Mouse (Mus musculus) spleen, postnatal 36 days (tissue): ENCODE data around the gene Ucp1.
"Not testable (repeated sequence)": the region's sequence is repeated elsewhere in the genome, so short reads cannot be mapped to it uniquely, and the experiment has no call there.

Source experiments
- DNase-seq, 2 experiments: peaks; one replicate each; pipeline ENCODE4 v3.0.0; 2022; ENCODE audit warnings: low spot score in 2 of 2, mixed read lengths in 1 of 2

The Ucp1 gene

DNA sequence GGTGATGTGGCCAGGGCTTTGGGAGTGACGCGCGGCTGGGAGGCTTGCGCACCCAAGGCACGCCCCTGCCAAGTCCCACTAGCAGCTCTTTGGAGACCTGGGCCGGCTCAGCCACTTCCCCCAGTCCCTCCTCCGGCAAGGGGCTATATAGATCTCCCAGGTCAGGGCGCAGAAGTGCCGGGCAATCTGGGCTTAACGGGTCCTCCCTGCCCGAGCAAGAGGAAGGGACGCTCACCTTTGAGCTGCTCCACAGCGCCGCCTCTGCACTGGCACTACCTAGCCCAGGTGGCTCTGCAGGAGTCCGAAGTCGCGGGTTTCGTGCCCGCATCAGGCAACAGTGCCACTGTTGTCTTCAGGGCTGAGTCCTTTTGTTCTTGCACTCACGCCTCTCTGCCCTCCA is at the start of gene Ucp1:
Gene Ucp1, plus strand, starts transcription at position 177 of the 400 bp plus-strand sequence.
- DNase-seq = no peak

DNA sequence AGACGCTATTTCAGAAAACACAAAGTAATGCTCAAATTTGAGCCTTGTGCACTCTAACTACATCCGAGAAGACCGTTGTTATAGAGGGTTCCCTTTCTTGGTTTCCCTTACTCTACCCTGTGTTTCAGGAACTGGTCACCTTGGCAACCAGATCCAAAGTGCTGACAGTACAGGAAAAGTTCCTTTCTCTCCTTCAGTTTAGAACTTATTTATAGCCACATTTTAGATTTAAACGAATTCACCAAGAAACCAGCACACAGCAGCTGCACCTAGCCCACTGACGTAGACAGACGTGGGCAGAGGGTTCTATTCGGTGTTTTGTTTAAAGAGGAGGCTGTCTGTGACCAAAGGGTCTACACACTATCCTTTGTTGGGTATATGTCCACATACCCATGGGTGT is 46.0 kb upstream of the Ucp1 start:
- DNase-seq = no peak

DNA sequence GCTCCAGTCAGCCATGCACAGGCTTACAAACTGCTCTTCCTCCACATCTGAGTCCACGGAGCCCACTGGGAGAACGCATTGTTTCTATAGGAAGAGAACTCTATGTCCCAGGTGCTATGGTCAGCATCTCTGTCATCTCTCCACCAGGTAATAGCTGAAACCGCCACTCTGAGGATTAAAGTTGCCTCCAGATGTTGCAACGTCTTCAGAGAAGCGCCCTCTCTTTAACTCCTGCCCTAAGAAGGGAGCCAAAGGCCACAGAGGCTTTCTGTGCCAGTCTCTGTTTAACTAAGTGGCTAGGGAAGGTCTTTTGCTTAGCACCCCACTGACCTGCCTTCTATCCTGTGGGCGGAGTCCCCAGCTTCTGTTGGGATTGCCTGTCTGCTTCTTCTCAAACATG is 39.3 kb upstream of the Ucp1 start:
- no peak for DNase-seq

DNA sequence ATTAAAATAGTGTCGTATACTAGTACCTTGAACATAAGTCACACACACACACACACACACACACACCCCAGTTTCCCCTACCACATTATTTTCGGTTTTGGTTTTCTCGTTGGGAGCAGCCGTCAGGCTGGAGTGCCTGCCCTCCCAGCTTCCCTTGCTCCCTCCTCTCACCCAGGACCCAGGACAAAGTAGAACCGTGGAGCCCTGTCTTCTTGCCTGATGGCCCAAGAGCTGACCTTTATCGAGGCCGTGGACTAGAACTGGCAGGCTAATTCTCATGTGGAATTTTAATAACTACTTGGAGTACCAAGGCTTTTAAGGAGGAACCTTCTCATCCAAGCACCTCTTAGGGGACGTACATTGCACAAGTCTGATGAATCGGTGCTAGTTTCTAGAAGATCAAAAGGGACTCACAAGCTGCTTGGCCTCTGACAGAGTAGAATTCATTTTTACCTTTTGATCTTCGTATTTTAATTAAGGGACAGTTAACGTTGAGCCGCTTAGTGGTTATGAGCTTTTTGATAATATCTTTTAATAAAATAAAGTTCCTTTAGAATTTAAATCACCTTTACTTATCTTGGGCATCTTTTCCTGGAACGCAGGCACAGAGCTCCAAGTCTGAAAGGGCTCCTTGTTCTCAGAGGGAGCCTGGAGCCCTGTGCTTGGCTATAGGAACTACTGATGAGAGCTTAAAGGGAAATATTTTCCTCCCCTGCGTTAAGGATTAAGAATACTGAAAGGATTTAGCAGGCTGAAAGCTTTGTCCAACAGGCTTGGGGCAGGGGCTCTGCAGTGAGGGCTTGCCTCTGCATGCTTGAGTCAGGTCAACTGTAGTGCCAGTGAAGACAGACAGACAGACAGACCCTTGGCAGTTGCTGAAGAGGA is 38.5 kb upstream of the Ucp1 start:
- DNase-seq = no peak

DNA sequence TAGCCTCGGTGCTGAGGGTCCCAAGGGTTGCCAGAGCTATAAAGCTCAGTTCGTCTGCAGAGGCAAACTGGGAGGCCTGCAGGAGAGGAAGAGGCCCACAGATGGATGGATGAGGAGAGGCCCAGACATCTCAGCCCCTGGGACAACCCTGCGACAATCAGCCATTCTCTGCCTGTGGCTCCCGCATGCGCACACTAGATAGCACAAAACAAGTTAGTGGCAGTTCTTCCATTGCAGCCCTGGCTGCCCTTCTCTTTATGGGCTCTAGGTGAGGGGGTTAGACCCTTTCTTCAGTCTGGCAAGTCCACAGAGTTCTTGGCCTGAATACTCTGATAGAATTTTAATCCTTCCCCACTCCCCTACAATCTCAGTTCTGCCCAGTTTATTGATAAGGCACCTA is 37.4 kb upstream of the Ucp1 start:
- no peak for DNase-seq

DNA sequence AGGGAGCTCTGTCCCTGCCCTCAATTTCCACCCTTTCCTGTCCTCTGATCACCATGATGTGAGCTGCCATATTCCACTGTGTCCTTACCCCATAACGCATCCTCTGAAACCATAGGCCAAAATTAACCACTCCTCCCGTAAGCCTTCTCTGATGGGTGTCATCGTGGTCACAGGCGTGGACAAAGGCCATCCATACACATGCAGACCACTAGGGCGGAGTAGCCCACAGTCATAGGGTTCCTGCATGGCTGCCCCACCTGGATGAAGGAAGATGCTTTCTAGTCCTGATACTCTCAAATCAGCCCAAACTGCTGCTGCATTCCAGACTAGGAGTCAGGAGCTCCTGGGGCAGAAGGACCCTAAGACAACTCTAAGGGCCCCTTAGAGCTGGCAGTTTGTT is 32.5 kb upstream of the Ucp1 start:
- DNase-seq = no peak

DNA sequence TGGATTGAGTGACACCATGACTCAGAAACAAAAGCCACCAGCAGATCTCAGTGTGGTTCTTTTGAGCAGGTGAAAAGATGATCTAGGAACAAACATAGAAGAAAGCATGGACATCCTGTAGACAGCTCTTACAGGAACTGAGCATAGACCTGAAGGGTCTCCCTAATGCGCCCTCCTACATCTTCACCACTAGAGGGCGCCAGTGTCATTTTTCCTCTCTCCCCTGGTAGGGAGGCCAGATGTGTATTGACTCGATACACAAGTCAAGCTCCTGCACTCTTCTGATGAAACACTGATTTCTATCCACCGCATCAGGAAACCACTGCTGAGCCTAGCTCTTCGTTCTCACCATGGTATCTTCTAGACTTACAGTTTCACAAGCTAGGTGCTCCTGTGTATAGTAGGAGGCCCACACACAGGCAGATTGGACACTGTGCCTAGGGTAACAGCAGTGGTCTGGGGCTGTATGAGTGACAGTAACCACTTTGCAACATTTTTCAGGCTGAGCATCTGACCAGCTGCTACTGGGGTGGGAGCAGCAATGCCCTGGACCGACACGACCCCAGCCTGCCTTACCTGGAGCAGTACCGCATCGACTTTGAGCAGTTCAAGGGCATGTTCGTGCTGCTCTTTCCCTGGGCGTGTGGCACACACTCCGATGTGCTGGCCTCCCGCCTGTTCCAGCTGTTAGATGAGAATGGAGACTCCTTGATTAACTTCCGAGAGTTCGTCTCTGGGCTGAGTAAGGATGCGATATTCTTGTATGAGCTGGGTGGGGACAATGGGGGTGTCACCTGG is 29.5 kb upstream of the Ucp1 start:
- DNase-seq = peak; percentile 37 to 39

DNA sequence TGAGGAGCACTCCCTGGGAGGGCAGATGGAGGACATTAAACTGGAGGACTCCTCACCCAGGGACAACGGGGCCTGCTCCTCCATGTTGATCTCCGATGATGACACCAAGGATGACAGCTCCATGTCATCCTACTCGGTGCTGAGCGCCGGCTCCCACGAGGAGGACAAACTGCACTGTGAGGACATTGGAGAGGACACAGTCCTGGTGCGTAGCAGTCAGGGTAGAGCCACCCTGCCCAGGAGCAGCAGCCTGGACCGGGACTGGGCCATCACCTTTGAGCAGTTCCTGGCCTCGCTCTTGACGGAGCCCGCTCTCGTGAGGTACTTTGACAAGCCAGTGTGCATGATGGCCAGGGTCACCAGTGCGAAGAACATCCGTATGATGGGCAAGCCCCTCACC is 19.0 kb upstream of the Ucp1 start:
- no peak for DNase-seq

DNA sequence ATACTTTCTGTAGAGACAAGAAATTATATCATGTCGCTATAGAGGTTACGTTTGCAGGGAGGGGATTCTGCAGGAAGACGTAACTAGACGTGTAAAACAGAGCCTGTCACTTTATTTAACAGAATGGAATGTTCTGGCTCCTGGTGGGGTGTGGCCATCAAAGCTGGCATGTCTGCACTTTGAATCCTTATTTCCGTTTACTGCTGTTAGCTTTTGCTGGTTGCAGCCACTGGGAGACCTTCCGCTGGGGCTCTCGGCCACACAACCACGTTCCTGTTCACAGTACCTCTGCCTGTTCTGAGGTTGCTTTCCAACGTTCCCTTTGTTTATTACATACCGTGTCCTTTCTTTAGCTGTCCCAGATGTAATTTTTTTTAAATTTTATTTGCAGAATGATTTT is 17.7 kb upstream of the Ucp1 start:
- DNase-seq = no peak

DNA sequence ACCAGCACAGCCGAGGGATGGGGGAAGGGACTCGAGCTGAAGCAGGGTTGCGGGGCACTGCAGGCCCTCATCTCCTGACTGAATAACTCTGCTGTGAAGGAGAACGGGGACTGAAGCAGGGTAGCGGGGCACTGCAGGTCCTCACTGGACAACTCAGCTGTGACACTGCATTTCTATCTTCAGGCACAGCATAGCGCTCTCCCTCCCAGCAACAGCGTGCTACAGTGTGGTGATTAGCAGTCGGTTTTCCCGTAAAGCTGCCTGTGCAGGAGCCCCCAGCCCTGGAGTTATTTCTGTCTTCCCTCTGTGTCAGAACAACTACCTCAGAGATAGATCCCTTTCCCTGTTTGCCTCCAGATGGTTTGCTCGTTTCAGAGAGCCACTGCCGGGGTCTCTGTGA is 15.7 kb upstream of the Ucp1 start:
- DNase-seq = no peak

DNA sequence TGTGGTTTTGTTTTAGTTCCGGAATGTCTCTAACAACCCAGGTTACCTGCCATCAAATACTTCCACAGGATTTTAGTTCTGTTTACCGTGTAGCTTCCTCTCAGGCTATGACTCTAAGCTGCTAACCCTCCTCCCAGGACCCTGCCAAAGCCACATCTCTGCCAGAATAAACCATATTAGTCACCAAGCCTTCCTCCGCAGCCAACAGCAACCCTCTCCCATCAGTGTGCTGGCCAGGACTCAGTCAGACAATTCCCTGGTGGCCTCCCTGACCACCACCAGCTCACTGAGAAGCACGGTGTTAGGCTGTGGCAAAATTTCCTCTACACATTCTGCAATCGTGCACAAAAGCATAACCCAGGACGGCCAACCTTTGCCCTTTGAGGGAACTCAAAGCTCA is 11.7 kb upstream of the Ucp1 start:
- DNase-seq = no peak

DNA sequence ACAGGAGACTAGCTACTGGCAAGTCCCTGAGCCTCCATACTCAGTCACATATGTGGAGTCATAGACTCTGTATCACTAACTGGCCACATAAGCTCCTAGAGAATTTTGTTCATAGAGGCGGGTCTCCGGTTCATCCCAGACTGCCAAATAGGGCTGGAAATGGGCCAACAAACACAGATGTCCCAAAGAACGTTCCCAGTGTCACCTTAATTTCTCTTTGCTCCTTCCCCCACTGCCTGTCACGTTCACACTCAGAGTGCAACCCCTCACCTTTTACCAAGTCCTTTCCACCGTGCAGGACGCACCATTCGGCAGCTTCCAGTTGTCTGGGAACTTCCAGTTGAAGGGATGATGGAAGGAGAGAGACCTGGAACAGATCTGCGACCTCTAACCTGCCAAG is 4.8 kb upstream of the Ucp1 start:
- no peak for DNase-seq

DNA sequence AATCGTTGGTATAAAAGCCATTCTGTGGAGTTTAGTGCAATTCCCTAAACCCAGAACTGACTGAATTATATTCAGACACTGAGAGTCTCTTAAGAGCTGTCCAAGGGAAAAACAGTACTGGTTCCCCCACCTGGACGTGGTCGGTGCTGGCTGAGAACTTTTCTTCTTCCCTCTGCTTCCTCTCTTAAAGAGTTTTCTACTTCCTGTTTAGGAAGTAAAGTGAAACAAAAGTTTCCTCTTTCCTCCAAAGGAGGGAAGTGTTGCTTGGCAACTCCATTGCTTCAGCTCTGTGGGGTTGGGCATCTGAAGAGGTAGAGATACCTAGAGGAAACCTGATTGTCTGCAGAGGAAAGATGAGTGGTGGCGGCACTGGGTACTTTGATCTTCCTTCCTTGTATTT is 7.2 kb downstream of the Ucp1 start:
- no peak for DNase-seq

DNA sequence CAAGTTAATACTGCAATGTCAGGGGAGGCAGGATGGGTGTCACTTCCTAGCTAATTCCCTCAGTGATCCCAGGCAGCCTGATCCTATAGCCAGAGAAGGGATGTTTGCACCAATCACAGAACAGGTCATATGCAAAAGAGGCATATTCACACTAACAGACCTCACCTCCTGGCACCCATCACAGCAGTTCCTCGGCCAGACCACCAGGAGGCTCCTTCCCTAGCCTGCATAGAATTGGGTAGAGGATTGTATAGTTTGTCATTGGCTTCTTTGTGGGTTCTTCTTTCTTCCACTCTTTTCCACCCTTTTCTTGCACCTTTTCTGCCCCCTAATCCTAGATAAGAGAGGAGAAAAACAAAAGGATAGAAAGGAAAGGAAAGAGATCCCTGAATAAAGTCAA is 10.0 kb downstream of the Ucp1 start:
- no peak for DNase-seq

DNA sequence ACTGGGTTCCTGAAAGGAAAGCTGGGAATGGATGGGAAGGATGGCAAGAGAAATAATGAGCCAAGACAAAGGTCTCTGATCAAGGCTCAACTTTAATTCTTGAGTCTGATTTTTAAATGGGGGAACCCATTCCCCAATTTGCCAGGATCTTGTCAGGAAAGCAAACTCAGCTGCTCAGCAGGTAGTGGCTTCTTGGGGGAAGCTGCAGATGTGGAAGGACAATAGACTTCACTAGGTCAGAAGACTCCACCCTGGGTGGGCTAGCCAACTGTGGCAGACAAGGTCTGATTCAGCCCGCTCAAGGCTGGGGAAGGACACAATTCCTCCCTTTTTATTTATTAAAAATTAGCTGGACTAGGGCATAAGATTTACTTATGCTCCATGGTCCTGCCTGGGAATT is 14.8 kb downstream of the Ucp1 start:
- DNase-seq = no peak

DNA sequence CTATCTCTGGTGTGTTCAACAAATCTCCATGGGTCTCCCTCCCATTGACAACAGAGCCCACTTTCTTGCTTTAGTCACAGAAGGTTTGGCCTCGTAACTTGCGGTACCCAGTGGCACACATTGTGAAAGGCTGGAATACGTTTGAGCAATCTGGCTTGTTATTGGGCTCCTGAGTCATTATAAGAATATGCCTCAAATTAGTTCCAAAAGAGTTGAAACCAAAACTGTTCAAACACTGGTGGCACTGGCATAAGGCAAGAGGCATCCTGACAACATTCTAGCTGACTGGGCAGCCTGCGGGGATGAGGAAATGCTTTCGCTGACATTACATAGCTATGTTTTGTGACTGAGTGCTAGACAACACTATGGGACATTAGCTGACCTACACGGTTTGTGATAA is 19.7 kb downstream of the Ucp1 start:
- DNase-seq = no peak

DNA sequence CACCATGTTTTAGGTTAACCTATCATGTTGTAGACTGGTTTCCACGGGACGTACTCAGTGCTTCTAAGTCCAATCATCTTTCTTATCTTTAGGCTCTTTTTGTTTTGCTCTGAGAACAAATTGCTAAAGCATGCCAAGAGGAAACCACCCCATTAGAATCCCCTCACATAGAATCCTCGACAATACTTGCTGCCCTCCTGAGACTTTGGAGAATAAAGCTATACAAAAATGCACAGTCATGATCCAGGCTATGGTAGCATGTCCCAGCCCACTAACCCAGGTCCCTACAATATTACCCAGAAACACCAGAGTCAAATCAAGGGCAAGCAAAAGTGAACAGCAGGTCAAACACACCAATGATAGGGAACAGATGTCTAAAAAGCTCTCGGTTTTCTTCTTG is 24.9 kb downstream of the Ucp1 start:
- not testable (repeated sequence) for DNase-seq

DNA sequence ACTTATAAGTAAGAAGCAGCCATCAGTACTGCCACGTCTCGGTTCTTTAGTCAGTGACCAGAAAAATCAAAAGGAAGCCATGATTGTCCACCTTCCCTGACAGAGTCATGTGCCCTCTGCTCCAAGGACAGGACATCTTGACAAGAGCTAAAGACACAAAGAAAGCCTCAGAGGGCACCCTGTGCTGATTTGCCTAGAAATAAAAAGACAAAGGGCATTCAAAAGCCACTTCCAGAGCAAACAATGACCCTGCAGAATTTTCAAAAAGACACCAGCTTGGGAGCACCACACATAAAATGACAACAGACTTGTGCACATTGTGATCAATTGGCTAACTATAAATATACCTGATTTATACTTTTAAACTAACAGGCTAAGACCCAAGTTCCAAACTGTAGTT is 25.5 kb downstream of the Ucp1 start:
- no peak for DNase-seq

DNA sequence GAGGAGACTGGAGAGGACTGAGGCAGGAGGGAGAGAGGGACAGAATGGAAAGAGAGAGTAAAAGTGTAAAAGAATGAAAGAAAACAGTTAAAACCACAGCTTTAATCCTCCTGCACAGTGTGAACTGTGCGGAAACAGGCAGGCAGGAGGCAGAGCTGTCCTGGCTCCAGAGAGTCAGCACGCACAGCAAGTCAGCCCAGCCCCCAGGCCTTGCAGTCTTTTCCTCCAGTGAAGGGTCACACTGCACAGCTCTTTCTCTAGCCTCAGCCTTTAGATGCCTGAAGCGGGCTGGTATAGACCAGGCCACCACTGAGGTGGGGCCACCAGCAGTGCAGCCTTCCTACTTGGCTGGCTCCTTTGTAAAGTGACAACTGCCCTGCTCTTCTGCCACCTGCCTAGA is 30.4 kb downstream of the Ucp1 start:
- no peak for DNase-seq

DNA sequence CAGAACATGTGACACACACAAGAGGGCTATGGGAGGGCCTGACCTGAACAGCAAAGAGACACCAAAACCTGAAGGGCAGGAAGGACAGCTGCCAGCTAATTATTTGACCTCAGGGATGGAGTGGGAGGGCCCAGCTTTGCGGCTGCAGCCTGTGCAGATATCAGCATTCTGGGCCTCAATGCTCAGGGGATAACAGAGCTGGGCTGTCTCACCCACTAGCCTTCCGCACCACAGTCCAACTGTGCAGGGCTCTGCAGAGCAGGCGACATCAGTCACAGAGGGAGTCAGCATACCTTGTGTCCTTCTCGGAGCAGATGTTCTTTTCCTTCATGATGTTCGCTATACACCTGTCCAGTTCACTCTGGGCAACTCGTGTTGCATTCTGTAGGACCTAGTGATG is 32.2 kb downstream of the Ucp1 start:
- no peak for DNase-seq

DNA sequence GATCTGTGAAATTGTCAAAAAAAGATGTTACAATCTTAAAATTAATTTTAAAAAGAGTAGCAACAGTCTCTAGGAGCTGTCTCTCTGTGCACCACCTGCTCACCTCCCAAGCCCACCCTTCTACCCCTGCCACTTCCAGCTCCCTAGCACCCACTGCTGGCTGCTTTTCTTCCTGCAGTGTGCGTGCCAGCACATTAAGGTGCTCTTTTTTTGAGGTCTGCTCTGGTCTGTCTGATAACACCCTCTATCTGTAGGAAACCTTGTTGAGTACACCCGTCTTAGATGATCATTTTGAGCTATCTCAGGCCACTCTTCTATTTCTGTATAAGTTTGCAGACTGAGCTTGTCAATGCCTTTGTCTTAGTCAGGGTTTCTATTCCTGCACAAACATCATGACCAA is 32.9 kb downstream of the Ucp1 start:
- DNase-seq = no peak

DNA sequence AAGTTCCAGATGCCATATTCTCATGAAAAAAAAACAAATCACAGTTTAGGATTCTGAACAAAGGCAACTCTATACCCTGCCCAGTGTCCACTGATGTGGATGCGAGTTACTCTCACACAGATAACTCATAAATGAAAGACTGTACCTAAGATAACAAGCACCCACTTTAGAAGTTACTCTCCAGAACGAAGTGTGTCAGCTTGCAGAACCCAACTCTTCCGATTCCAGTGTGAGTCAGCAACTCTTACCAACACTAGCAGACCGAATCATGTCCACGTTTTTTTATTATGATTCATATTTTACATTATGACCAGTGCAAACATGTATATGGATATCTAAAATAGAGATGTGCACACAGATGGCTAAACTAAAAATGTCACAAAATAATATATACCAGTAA is 37.7 kb downstream of the Ucp1 start:
- no peak for DNase-seq

DNA sequence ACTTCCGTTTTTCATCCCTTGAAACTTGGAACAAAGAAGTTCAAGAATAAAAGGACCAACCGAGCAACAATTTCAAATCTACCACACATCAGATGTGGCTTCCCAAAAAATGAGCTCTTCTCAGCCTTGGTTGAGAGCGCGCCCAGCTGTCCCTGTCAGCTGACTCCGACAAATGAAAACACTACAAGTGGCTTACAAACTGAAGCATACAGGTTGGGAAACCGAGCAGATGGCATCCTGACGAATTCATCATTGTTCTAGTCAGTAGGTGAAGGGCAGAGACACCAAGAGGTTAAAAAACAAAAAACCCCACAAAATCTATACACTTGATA is 41.4 kb downstream of the Ucp1 start:
- DNase-seq = no peak
